Mouse (Mus musculus) naive thymus-derived CD4-positive, alpha-beta T cell, adult 2 months (primary cell): ENCODE measurements around the gene Pabpn1.
"Not testable (repeated sequence)": the region's sequence is repeated elsewhere in the genome, so short reads cannot be mapped to it uniquely, and the experiment has no call there.

Experiments
- DNase-seq: peaks from one replicate; pipeline ENCODE4 v3.0.0-alpha.2; 2011; ENCODE audit warnings: low read depth

The Pabpn1 gene

DNA sequence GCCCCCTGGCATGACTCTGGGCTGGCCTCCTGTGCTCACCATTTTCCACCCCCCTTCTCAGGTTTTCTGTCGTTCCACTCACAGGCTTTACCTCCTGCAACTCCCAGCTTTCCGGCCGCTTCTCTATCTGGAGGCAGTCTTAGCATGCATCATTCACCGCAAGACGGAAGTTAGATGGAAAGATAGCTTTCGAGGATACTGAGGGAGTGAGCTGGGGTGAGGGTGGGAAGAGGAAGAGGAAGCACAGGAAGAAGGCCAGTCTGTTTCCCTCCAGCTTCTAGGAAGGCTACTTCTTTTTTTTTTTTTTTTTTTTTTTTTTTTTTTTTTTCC lies 44.5 kb downstream of the Pabpn1 start:
- DNase-seq: no peak

- no peak for DNase-seq
Measured at GRCm38 (mm10) chr14:54937361-54938182, 45.3 kb downstream of the Pabpn1 start.

DNA sequence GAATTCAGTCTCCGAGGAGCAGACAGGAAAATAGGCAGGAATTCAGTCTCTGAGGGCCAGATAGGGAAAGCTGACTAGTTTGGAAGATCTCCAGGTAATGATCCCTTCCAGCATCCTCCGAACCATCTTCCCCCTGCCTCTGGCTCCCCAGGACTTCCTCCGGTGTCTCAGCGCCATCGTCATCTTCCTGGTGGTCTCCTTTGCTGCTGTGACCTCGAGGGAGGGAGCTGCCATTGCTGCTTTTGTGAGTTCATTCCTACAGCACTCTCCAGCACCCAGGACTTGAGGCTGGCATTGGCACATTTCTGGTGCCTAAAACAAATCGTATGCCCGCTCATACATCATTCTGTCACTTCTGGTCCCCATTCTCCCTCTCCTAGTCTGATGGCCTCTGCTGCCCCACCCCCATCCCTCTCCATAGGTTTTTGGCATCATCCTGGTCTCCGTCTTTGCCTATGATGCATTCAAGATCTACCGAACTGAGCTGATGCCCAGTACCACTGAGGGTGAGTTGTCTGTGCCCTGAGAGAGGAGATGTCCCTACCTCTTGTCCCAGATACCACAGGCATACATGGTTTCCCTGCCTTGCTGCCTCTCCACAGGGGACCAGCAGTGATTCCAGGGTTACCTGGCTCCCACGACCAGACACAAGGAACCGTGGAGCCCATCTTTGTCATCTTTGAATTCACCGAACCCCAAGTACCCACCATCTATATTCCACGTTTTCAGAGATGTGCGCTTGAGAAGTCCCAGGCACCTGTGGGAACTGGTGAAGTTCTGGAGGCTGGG lies 46.3 kb downstream of the Pabpn1 start:
- DNase-seq: no peak

DNA sequence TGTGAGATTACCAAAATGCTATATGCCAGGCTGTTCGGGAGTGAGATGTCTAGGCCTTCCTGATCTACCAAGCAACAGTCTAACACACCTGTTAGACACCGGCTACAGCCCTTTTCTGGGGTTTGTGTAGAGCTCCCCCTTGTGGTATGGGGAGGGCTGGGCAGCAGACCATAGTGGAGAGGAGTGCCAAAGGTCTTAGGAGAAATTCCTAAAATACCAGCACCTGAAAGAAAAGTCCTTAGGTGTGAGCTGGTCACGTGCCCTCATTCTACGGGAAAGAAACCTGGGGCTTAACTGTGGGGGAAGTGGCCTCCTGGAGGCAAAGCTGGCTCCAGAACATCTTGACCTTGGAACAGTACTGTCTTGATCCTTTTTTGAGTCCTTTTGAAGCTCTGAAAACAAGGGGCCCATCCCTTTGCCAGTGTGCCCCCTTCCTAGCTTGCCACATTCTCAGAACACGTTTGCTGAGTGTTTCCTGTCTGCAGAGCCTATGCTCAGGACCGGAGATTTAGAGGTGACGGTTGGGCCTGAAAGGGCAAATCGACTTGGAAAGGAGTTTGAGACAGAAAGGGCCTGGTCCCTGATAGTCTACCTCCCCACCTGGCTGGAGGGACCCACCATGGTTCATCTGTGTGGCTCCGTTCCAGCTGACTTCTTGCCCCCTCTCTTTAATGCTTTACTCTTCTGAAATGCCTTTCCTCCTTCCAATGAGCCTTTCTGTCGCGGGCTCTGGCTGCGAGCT lies 47.3 kb downstream of the Pabpn1 start:
- peak; percentile 77 for DNase-seq

DNA sequence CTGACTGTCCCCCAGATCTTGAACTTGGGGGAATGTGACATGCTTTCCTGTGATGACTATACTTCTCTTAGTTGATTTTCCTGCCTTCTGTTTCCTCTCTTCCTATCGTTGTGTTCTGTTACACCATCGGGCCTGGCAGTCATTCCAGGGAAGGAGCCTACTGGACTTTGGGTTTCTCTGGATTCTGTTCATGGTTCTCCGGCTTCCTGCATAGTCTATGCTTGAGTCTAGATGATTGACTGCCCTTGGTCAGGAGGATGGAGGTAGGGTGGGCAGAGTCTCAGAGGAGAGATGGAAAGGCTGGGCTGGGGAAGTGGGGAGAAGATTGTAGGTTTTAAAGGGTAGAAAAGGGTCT lies 47.9 kb downstream of the Pabpn1 start:
- no peak for DNase-seq

- DNase-seq: no peak
Measured at GRCm38 (mm10) chr14:54941024-54941978, 49.0 kb downstream of the Pabpn1 start.

DNA sequence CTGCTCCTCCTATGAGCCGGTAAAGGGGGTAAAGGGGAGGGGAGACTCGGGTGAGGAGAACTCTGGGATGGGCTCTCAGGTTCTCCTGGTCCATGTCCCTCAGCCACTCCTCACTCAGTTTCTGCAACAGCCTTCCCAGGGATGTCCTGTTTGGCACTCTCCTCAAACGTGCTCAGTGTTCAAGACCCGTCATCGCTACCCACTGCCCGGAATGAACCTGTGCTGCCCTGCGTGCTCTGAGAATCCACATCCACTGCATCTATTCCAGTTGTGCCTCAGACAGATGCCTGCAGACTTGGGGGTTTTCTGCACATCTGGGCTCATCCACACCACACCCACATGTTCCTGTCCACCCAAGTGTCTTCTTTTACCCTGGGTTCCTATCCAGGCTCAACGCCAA lies 50.2 kb downstream of the Pabpn1 start:
- no peak for DNase-seq

DNA sequence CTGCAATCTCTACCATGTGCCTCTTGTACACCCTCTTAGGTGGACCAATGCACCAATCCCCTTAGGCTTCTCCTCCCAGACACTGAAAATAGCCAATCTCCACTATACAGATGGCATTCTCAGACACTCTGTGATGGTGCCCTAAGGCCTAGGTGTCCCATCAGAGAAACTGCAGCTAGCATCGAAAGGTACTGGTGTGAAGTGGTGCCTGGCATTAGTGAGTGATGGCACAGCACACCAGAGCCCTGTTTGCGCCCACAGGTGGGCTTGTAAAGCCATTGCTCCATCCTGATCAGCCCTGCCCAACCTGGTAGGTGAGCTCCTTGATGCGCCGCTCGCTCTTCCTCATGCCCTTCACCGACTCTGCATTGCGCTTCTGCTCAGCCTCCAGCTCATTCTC lies 51.7 kb downstream of the Pabpn1 start:
- no peak for DNase-seq

GRCm38 (mm10) chr14:54944939-54945338 lies 52.6 kb downstream of the Pabpn1 start:
- no peak for DNase-seq

GRCm38 (mm10) chr14:54945975-54946704 lies 53.8 kb downstream of the Pabpn1 start:
- DNase-seq: no peak

DNA sequence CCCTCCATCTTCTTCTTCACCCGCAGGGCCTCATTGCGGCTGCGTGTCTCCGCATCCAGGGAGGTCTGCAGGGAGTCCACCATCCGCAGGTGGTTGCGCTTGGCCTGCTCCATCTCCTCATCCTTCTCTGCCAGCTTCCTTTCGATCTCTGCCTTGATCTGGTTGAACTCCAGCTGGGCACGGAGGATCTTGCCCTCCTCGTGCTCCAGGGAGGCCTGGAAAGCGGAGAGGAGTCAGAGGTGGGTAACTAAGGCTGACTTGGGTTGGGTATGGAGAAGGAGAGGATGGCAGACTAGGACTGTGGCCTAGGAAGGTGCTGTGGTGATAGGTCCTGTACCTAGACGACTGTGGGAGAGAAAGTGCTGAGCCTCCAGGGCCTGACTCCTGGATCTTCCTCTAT lies 54.7 kb downstream of the Pabpn1 start:
- not testable (repeated sequence) for DNase-seq
